Mouse (Mus musculus) bone marrow, adult 2 months (tissue): ENCODE measurements around the gene AA986860. TPM values are rescaled to one million over a fixed set of nuclear protein-coding genes. Genes with fewer than 3 reads are reported as not detected.
A peak's percentile ranks its signal among the peaks of the same experiment; 100 is the strongest.

Experiments
- H3K27ac ChIP-seq: fragments of 200-500 bp; 2 replicates; pipeline ENCODE4 v1.5.1; 2012; ENCODE audit warnings: low read depth, mild to moderate bottlenecking, control low read depth, inconsistent platforms, low read length; ENCODE audit not compliant: control insufficient read depth, poor library complexity, insufficient read depth
- H3K4me1 ChIP-seq: fragments of 200-500 bp; 2 replicates; pipeline ENCODE4 v1.6.1; 2011; ENCODE audit warnings: low read length; ENCODE audit not compliant: control insufficient read depth, insufficient read depth
- H3K4me3 ChIP-seq: fragments of 200-500 bp; replicated peaks from 2 replicates; pipeline ENCODE3; 2011; ENCODE audit warnings: mild to moderate bottlenecking, low read depth, low read length, control low read depth; ENCODE audit not compliant: control insufficient read depth
- CTCF ChIP-seq: fragments of 200-500 bp; IDR thresholded peaks from 2 replicates; pipeline ENCODE4 v1.5.1; 2011; ENCODE audit warnings: low read length, control low read depth; ENCODE audit not compliant: control insufficient read depth, insufficient read depth
- POLR2A ChIP-seq: fragments of 200-500 bp; IDR thresholded peaks from 2 replicates; pipeline ENCODE4 v1.6.1; 2011; ENCODE audit warnings: low read depth, mild to moderate bottlenecking, control low read depth, low read length, borderline replicate concordance; ENCODE audit not compliant: control insufficient read depth
- WGBS: fragments of 180-500 bp; shearing (Covaris S2); methylation state at CpG from one replicate; pipeline ENCODE4 v1.1.7; 2018; 5-methylcytosine and 5-hydroxymethylcytosine counted together
- polyA plus RNA-seq: library from polyadenylated mRNA; stranded (reverse); fragments of >200 nt; gene quantifications from 2 replicates; pipeline ENCODE4 v1.2.4, GENCODE M21; 2011; ENCODE audit warnings: low replicate concordance; ENCODE audit not compliant: missing spikeins, insufficient read depth, insufficient read length

AA986860 gene
- polyA plus RNA-seq, 1 experiment, result 1.9 TPM

DNA sequence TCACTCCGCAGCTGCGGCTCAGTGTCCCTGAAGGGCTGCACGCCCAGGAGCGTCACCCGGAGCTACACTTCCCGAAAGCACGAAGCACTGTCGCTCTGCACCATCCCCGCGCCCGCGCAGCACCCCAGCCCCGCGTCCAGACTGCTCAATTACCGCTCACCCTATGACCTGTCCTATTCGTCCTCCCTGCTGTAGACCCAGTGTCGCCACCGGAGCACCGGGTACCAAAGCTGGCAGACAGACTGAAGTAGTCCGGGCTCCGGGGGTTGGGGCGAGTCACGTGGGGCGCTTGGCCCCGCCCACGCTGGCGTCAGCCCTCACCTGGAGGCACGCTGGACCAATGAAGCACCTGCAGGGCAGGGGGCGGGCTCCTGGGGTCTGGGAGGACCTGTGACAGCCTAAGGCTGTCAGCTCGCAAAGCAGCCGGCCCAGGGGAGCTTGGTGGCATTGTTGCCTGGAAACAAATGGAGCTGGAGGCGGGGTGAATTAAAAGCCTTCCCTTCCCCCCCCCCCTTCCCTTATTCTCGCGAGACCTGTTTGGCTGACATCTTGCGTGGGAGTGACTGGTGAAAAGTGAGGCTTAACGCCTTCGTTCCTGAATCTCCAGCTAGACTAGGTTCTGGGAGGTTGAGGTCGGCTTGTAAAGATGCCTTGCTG is 16.1 kb upstream of the AA986860 start, which contains the start of gene Gm29427:
Gm29427 (minus strand) TSS at position 239 of the 657 bp plus-strand sequence.
- 1% methylated on average over 37 of the region's 38 CpGs for WGBS
- TF ChIP-seq CTCF (no peak), POLR2A (peak; percentile 33; the same call in 1 of the 2 replicates)
- Histone ChIP-seq H3K27ac (peak within 1 kb of the TSS; percentile 55), H3K4me1 (no peaks in the 10 kb centered on the region; the same call in 1 of the 2 replicates), H3K4me3 (peak within 1 kb of the TSS; percentile 93)

- H3K27ac ChIP-seq, result peak overlapping the region; percentile 55
- peak overlapping the region; percentile 93 for H3K4me3 ChIP-seq
- 0% methylated on average over 3 of the region's 3 CpGs for WGBS
- no peaks in the 10 kb centered on the region; the same call in 1 of the 2 replicates for H3K4me1 ChIP-seq
- no peak for TF ChIP-seq CTCF
- no peak for TF ChIP-seq POLR2A
Measured at GRCm38 (mm10) chr1:130716218-130716512, 15.6 kb upstream of the AA986860 start.

- TF ChIP-seq POLR2A (peak; percentile 26; the same call in 1 of the 2 replicates), CTCF (no peak)
- H3K4me1 ChIP-seq, result no peaks in the 10 kb centered on the region; the same call in 1 of the 2 replicates
- WGBS, result under 1% methylated on average over 42 of the region's 42 CpGs
- H3K27ac ChIP-seq, result peak overlapping the region; percentile 55
- H3K4me3 ChIP-seq, result peak overlapping the region; percentile 93
Measured at GRCm38 (mm10) chr1:130716513-130717290, 15.1 kb upstream of the AA986860 start.

DNA sequence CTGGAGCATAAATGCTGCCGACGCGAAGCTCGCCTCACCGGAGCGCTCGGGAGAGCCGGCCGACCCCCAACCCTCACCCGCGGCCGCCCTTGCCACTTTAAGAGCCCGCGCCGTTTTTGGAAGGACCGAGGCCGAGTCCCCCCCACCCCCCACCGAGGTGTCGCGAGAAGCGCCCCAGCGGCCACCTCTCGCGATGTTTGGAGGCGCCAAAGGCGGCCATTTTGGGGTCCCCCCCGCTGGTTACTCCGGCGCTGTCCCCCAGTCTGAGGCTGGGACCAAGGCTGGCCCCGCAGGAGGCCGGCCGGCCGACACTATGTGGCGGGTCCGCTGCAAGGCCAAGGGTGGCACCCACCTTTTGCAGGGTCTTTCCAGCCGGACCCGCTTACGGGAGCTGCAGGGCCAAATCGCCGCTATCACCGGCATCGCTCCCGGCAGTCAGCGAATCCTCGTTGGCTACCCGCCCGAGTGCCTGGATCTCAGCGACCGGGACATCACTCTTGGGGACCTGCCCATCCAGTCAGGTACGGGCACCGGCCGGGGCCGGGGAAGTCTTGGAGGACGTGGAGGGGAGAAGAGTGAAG is 14.4 kb upstream of the AA986860 start, which contains the start of gene Yod1:
Yod1 (plus strand) TSS at position 37 of the 581 bp plus-strand sequence.
- peak within 1 kb of the TSS; percentile 55 for H3K27ac ChIP-seq
- peak within 1 kb of the TSS; percentile 93 for H3K4me3 ChIP-seq
- no peak for TF ChIP-seq CTCF
- peak; percentile 78; the same call in 1 of the 2 replicates for TF ChIP-seq POLR2A
- H3K4me1 ChIP-seq, result no peaks in the 10 kb centered on the region; the same call in 1 of the 2 replicates
- WGBS, result under 1% methylated on average over 54 of the region's 54 CpGs

DNA sequence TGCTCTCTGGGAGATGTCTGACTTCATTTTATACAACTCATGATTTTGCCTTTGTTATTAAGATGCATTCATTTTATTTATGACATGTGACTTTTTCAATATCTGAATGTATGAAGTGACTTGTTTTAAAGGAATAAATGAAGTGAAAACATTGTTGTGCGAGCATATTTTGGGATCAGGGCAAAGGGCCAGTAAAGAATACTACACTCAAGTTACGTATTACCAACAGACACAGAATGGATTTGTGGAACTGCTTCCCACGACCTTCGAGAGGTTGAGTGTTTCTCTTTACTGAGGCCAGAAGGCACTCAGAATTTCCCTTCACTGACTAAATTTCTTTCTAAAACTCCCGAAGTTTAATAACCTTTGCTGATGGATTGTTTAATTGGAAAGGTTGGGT is 7.6 kb upstream of the AA986860 start:
- WGBS, result 93% methylated on average over 5 of the region's 5 CpGs
- no peak overlapping the region for H3K4me3 ChIP-seq
- H3K27ac ChIP-seq, result no peak overlapping the region
- TF ChIP-seq CTCF (no peak), POLR2A (no peak)
- H3K4me1 ChIP-seq, result no peaks in the 10 kb centered on the region; the same call in 1 of the 2 replicates

- TF ChIP-seq POLR2A (no peak), CTCF (no peak)
- Histone ChIP-seq H3K4me3 (no peak overlapping the region), H3K4me1 (no peaks in the 10 kb centered on the region), H3K27ac (no peak overlapping the region)
- 95% methylated on average over 2 of the region's 2 CpGs for WGBS
Measured at GRCm38 (mm10) chr1:130726396-130726795, 5.4 kb upstream of the AA986860 start.

DNA sequence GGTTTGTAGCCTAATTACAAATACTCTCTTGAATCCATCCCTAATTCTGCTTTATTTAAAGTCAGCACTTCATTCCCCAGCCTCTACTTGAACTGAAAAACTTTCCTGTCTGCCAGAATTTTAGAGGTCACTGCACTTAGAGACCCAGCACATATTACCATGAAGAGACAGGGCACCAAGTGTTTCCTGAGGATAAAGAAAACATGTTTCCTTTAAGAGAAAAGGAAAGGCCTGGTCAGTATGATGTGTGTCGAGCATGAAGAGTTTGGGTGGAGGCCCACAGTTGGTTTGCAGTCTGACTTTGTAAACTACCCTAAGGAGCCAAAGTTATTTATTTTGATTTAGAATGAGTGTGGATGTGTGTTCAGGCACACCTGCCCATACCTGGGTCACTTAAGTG is 3.7 kb upstream of the AA986860 start:
- 33% methylated on average over 1 of the region's 1 CpGs for WGBS
- no peak overlapping the region for H3K27ac ChIP-seq
- no peak overlapping the region for H3K4me3 ChIP-seq
- TF ChIP-seq POLR2A, result no peak
- no peak for TF ChIP-seq CTCF
- H3K4me1 ChIP-seq, result no peaks in the 10 kb centered on the region

DNA sequence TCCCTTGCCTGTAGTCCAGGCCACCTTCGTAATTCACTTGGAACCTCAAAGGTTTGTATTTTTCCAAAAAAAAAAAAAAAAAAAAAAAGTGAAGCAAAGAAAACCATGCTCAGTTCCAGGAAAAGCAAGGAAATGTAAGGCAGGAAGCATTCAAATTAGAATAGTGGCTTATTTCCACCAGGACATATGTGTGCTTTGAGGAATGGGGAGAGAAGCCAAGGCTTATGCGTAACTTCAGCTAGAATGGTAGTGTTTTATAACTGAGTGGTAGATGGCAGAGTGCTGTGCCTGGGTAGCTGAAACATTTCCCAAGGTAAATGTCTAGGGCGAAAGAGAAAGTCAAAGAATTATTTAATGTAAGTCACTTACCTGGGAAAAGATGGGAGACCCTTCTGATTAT is 3.1 kb upstream of the AA986860 start:
- Histone ChIP-seq H3K27ac (no peak overlapping the region), H3K4me3 (no peak overlapping the region), H3K4me1 (no peaks in the 10 kb centered on the region; the same call in 1 of the 2 replicates)
- WGBS, result 89% methylated on average over 3 of the region's 3 CpGs
- no peak for TF ChIP-seq POLR2A
- TF ChIP-seq CTCF, result no peak
